Mouse (Mus musculus) layer of hippocampus, adult 8-10 months (tissue): ENCODE results near the gene Ifng. TPM values are rescaled to one million over a fixed set of nuclear protein-coding genes. Genes with fewer than 3 reads are reported as not detected.

Experiments
- DNase-seq, 2 experiments: peaks; one replicate each; pipeline ENCODE4 v3.0.0; 2022; ENCODE audit warnings: low spot score in 2 of 2
- total RNA-seq, 4 experiments: library from RNA; stranded (reverse); gene quantifications; 2 replicates each; pipeline ENCODE4 v1.2.4; 2022

Ifng gene
- total RNA-seq, 4 experiments from 2014 or later: not detected

GRCm38 (mm10) chr10:118479244-118479643 is 38.4 kb downstream of the Ifng start:
- DNase-seq: peak in 1 of 2 experiments; percentile 4

GRCm38 (mm10) chr10:118480118-118480517 is 39.3 kb downstream of the Ifng start:
- no peak for DNase-seq

GRCm38 (mm10) chr10:118480793-118481192 is 39.9 kb downstream of the Ifng start:
- DNase-seq: no peak

GRCm38 (mm10) chr10:118494109-118494508 is 53.3 kb downstream of the Ifng start:
- no peak for DNase-seq

- no peak for DNase-seq
These were observed 54.5 kb downstream of the Ifng start for GRCm38 (mm10) chr10:118495362-118495761.

Other genes with a start within 250 kb of the Ifng start
- gene Il22, start 236.1 kb upstream of the Ifng start, total RNA-seq: not detected
- under 1 TPM; 0.66 to 0.94 (median 0.78) TPM for gene Gm32717, start 200.3 kb upstream of the Ifng start, total RNA-seq
- under 1 TPM; 0.66 to 0.94 (median 0.78) TPM for gene Gm32802, start 182.4 kb upstream of the Ifng start, total RNA-seq
- not detected for gene Iltifb, start 146.0 kb upstream of the Ifng start, total RNA-seq
- not detected for gene Gm9040, start 114.1 kb upstream of the Ifng start, total RNA-seq
- gene Gm9044, start 108.6 kb upstream of the Ifng start, total RNA-seq: not detected
- not detected for gene Gm9045, start 103.2 kb upstream of the Ifng start, total RNA-seq
- gene Gm9046, start 97.8 kb upstream of the Ifng start, total RNA-seq: not detected
- not detected for gene Gm9048, start 92.4 kb upstream of the Ifng start, total RNA-seq
- gene Gm9049, start 86.9 kb upstream of the Ifng start, total RNA-seq: not detected